In the genomic region with DNA sequence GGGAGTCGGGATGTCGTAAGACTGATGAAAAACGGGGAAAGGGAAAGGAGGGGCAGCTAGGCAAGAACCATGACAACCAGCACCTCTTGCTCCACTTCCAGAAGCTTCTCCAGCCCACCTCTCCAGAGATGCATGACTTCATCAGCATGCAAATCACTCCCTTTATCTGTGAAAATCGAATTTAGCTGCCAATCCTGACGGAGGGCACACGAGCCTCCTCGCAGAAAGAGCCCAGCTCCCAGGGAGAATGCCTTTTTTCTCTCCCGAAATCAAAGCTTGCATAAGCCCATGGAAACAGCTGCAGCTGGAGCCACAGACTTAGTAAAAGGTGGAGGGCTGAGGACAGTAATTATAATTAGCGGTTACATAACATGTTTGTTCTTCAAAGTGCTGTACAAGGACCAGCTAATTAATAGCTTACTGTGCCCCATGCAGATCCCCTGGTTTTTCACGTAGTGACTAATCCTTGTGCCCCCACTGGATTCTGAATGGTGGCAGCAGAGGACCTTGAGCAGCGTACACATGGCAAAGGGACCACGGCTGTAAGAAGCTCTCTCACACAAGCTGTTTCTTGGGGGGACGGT, we compare ENCODE assay signal across 8 mouse cellular contexts. TPM values are rescaled to one million over a fixed set of nuclear protein-coding genes. Genes with fewer than 3 reads are reported as not detected.
DNase-seq lines count a peak whose midpoint lies in the region; ATAC-seq and TF ChIP-seq lines count a peak whose summit lies in the region.

No protein-coding gene starts in this region.

- WGBS in liver, embryonic 11.5 days: 67% methylated on average over 13 of the region's 13 CpGs
- WGBS in forebrain, postnatal 0 days: 7% methylated on average over 13 of the region's 13 CpGs
- 15% methylated on average over 13 of the region's 13 CpGs for WGBS in midbrain, embryonic 15.5 days
- WGBS in heart, embryonic 10.5 days: 48% methylated on average over 13 of the region's 13 CpGs

- ATAC-seq in liver, embryonic 11.5 days (replicated peaks; ENCODE audit: low FRiP score): no peak
- ATAC-seq in forebrain, postnatal 0 days: peak; percentile 80
- ATAC-seq in midbrain, embryonic 15.5 days (replicated peaks): peak; percentile 87

- H3K4me2 ChIP-seq in liver, embryonic 11.5 days: 0 out of 2 replicates have a peak overlapping the region, but pooled peaks have one; percentile 19
- H3K4me2 ChIP-seq in forebrain, postnatal 0 days (ENCODE audit: low read depth): peak overlapping the region; percentile 50
- H3K4me2 ChIP-seq in midbrain, embryonic 15.5 days: peak overlapping the region; percentile 45

- peaks cover 7% of the 10 kb centered on the region; the same call in 1 of the 2 replicates for H3K4me1 ChIP-seq in liver, embryonic 11.5 days (replicated peaks; ENCODE audit: control insufficient read depth, insufficient read depth, low read length)
- H3K4me1 ChIP-seq in forebrain, postnatal 0 days (ENCODE audit: insufficient read depth): 0 out of 2 replicates have a peak, but pooled peaks cover 9% of the 10 kb centered on the region
- peaks cover 11% of the 10 kb centered on the region for H3K4me1 ChIP-seq in midbrain, embryonic 15.5 days
- H3K4me1 ChIP-seq in heart, embryonic 10.5 days: peaks cover 13% of the 10 kb centered on the region

- H3K9me3 ChIP-seq in liver, embryonic 11.5 days (ENCODE audit: control insufficient read depth, low read length): no peaks in the 10 kb centered on the region
- H3K9me3 ChIP-seq in forebrain, postnatal 0 days (ENCODE audit: low read length): no peaks in the 10 kb centered on the region
- no peaks in the 10 kb centered on the region for H3K9me3 ChIP-seq in midbrain, embryonic 15.5 days
- H3K9me3 ChIP-seq in heart, embryonic 10.5 days: no peaks in the 10 kb centered on the region

- peak; percentile 39; the same call in 1 of the 2 replicates for TF ChIP-seq CTCF in forebrain, postnatal 0 days (IDR thresholded peaks at IDR 0.05; ENCODE audit: low read depth)
- TF ChIP-seq CTCF in layer of hippocampus, adult 2 months (conservative IDR thresholded peaks at IDR 0.05): peak; percentile 41

- no peak overlapping the region for H3K4me3 ChIP-seq in liver, embryonic 11.5 days (ENCODE audit: low read depth, low read length)
- H3K4me3 ChIP-seq in forebrain, postnatal 0 days (ENCODE audit: low read depth, low read length): peak overlapping the region; percentile 4; the same call in 1 of the 2 replicates
- peak overlapping the region; percentile 31 for H3K4me3 ChIP-seq in layer of hippocampus, adult 2 months
- H3K4me3 ChIP-seq in midbrain, embryonic 15.5 days: peak overlapping the region; percentile 17
- H3K4me3 ChIP-seq in heart, embryonic 10.5 days: no peak overlapping the region

- peaks cover 2% of the 10 kb centered on the region; the same call in 1 of the 2 replicates for H3K36me3 ChIP-seq in liver, embryonic 11.5 days (ENCODE audit: control insufficient read depth, insufficient read depth, low read length)
- no peaks in the 10 kb centered on the region for H3K36me3 ChIP-seq in forebrain, postnatal 0 days (ENCODE audit: insufficient read depth)
- H3K36me3 ChIP-seq in midbrain, embryonic 15.5 days (replicated peaks): no peaks in the 10 kb centered on the region
- peaks cover 5% of the 10 kb centered on the region; the same call in 1 of the 2 replicates for H3K36me3 ChIP-seq in heart, embryonic 10.5 days

- H3K9ac ChIP-seq in liver, embryonic 11.5 days (ENCODE audit: low read depth, low read length): no peak overlapping the region
- H3K9ac ChIP-seq in forebrain, postnatal 0 days: peak overlapping the region; percentile 44
- peak overlapping the region; percentile 27; the same call in 1 of the 2 replicates for H3K9ac ChIP-seq in midbrain, embryonic 15.5 days

- no peak overlapping the region for H3K27ac ChIP-seq in liver, embryonic 11.5 days (ENCODE audit: low read depth, low read length)
- H3K27ac ChIP-seq in forebrain, postnatal 0 days (ENCODE audit: low read depth, low read length): no peak overlapping the region
- H3K27ac ChIP-seq in layer of hippocampus, adult 2 months: peak overlapping the region; percentile 93
- H3K27ac ChIP-seq in midbrain, embryonic 15.5 days: peak overlapping the region; percentile 61
- no peak overlapping the region for H3K27ac ChIP-seq in heart, embryonic 10.5 days

- no peaks in the 10 kb centered on the region for H3K27me3 ChIP-seq in liver, embryonic 11.5 days (replicated peaks; ENCODE audit: control insufficient read depth, insufficient read depth, low read length)
- no peaks in the 10 kb centered on the region for H3K27me3 ChIP-seq in forebrain, postnatal 0 days (ENCODE audit: insufficient read depth, low read length)
- no peaks in the 10 kb centered on the region for H3K27me3 ChIP-seq in midbrain, embryonic 15.5 days (replicated peaks)
- no peaks in the 10 kb centered on the region for H3K27me3 ChIP-seq in heart, embryonic 10.5 days (ENCODE audit: insufficient read depth, poor library complexity, severe bottlenecking)

- no peak for DNase-seq in liver, embryonic 11.5 days (ENCODE audit: low spot score)
- DNase-seq in liver: no peak
- peak; percentile 63 for DNase-seq in forebrain, postnatal 0 days
- DNase-seq in layer of hippocampus, adult 2 months (ENCODE audit: low spot score in 2 of 2): peak; percentile 34 to 41
- DNase-seq in spleen, postnatal 36 days (ENCODE audit: low spot score in 2 of 2): no peak
- no peak for DNase-seq in thymus, postnatal 0 days (ENCODE audit: low spot score)
- DNase-seq in heart, embryonic 10.5 days (ENCODE audit: low spot score): no peak

RNA-seq across cellular contexts. Expression of gene Susd1, which starts 49.9 kb away (rescaled TPM):
- 15.8 and 20.8 TPM in 2 replicates for polyA plus RNA-seq in liver, embryonic 11.5 days (2014; fragmentation: Nextera tagmentation; extraction: Ambion mirVana)
- total RNA-seq in forebrain, postnatal 0 days (2014; rRNA removed): 7.9 and 8.7 TPM in 2 replicates
- polyA plus RNA-seq in forebrain, postnatal 0 days (2015; fragmentation: Nextera tagmentation; extraction: Ambion mirVana): 1.2 and 1.6 TPM in 2 replicates
- total RNA-seq in layer of hippocampus, adult 2 months (2021): 10 to 100 TPM in 1 of 2 experiments, 1 to 10 TPM in 1; 9.9 to 10.3 TPM
- 0.96 and 1.1 TPM in 2 replicates for polyA plus RNA-seq in midbrain, embryonic 15.5 days (2015; fragmentation: Nextera tagmentation; extraction: Ambion mirVana)
- 8.4 and 11.4 TPM in 2 replicates for polyA plus RNA-seq in thymus, postnatal 0 days (2015; fragmentation: Nextera tagmentation; extraction: Ambion mirVana)
- polyA plus RNA-seq in heart, embryonic 10.5 days (2016; fragmentation: Nextera tagmentation; extraction: Ambion mirVana): 8.1 and 9.7 TPM in 2 replicates

Comparison
In these comparisons a context has a peak if more than half of its experiments do, and no peak if none do; other contexts are left out.
1. DNase-seq: peak in forebrain, postnatal 0 days (single experiment) and layer of hippocampus, adult 2 months (2 of 2); none in liver, embryonic 11.5 days (single experiment), liver (single experiment), spleen, postnatal 36 days (0 of 2), thymus, postnatal 0 days (single experiment) and heart, embryonic 10.5 days (single experiment).
2. H3K27ac ChIP-seq: peak in layer of hippocampus, adult 2 months (single experiment) and midbrain, embryonic 15.5 days (single experiment); none in liver, embryonic 11.5 days (single experiment), forebrain, postnatal 0 days (single experiment) and heart, embryonic 10.5 days (single experiment).
3. H3K4me3 ChIP-seq: peak in forebrain, postnatal 0 days (single experiment), layer of hippocampus, adult 2 months (single experiment) and midbrain, embryonic 15.5 days (single experiment); none in liver, embryonic 11.5 days (single experiment) and heart, embryonic 10.5 days (single experiment).
4. Peak in every context shown above with its lines, with median percentiles within 50 percentile points of each other: H3K4me2 ChIP-seq.